Mouse (Mus musculus): Measurements from ENCODE around the gene Gm21985. TPM values are rescaled to one million over a fixed set of nuclear protein-coding genes. Genes with fewer than 3 reads are reported as not detected.
A peak's percentile ranks its signal among the peaks of the same experiment; 100 is the strongest.

Gene Gm21985
- polyA plus RNA-seq, 1 experiment from 2014 or later = not detected

GRCm38 (mm10) chr2:112360012-112360780, 94.1 kb downstream of the Gm21985 start:
- no peak overlapping the region for H3K27ac ChIP-seq
- DNase-seq (ENCODE audit: extremely low spot score, low spot score) = no peak
- H3K36me3 ChIP-seq (replicated peaks) = peaks cover 90% of the 10 kb centered on the region
- H3K4me1 ChIP-seq = no peaks in the 10 kb centered on the region
- H3K27me3 ChIP-seq (ENCODE audit: poor library complexity, severe bottlenecking) = no peaks in the 10 kb centered on the region
- no peaks in the 10 kb centered on the region for H3K9me3 ChIP-seq
- WGBS = 90% methylated on average over 12 of the region's 12 CpGs
- H3K4me3 ChIP-seq = no peak overlapping the region

- H3K36me3 ChIP-seq (replicated peaks) = peaks cover 95% of the 10 kb centered on the region
- no peak overlapping the region for H3K27ac ChIP-seq
- 89% methylated on average over 2 of the region's 2 CpGs for WGBS
- no peaks in the 10 kb centered on the region for H3K4me1 ChIP-seq
- no peak overlapping the region for H3K4me3 ChIP-seq
- no peaks in the 10 kb centered on the region for H3K27me3 ChIP-seq (ENCODE audit: poor library complexity, severe bottlenecking)
- H3K9me3 ChIP-seq = no peaks in the 10 kb centered on the region
- no peak for DNase-seq (ENCODE audit: extremely low spot score, low spot score)
Observed at GRCm38 (mm10) chr2:112360781-112361169, 94.7 kb downstream of the Gm21985 start.

- Histone ChIP-seq H3K27me3 (ENCODE audit: poor library complexity, severe bottlenecking) (no peaks in the 10 kb centered on the region), H3K9me3 (no peaks in the 10 kb centered on the region), H3K27ac (peak overlapping the region; percentile 88), H3K4me1 (peaks cover 19% of the 10 kb centered on the region), H3K36me3 (replicated peaks) (peaks cover 32% of the 10 kb centered on the region), H3K4me3 (peak overlapping the region; percentile 88)
- WGBS = 22% methylated on average over 15 of the region's 15 CpGs
- peak; percentile 17 for DNase-seq (ENCODE audit: extremely low spot score, low spot score)
Observed at GRCm38 (mm10) chr2:112367222-112367621, 101.1 kb downstream of the Gm21985 start.

- Histone ChIP-seq H3K27me3 (ENCODE audit: poor library complexity, severe bottlenecking) (no peaks in the 10 kb centered on the region), H3K27ac (peak within 1 kb of the TSS; percentile 88), H3K4me1 (peaks cover 19% of the 10 kb centered on the region), H3K4me3 (peak within 1 kb of the TSS; percentile 88), H3K9me3 (no peaks in the 10 kb centered on the region), H3K36me3 (replicated peaks) (peaks cover 26% of the 10 kb centered on the region)
- peak; percentile 92 for DNase-seq (ENCODE audit: extremely low spot score, low spot score)
- WGBS = 2% methylated on average over 46 of the region's 46 CpGs
Observed at GRCm38 (mm10) chr2:112367726-112368673, 101.9 kb downstream of the Gm21985 start, which contains the start of gene Emc4. Gene Emc4 (minus strand): TSS chr2:112368027.

- WGBS = 79% methylated on average over 5 of the region's 5 CpGs
- 0 out of 2 replicates have a peak, but pooled peaks cover 3% of the 10 kb centered on the region for H3K27me3 ChIP-seq (ENCODE audit: poor library complexity, severe bottlenecking)
- H3K9me3 ChIP-seq = no peaks in the 10 kb centered on the region
- no peak overlapping the region for H3K27ac ChIP-seq
- H3K4me1 ChIP-seq = peaks cover 19% of the 10 kb centered on the region
- no peak for DNase-seq (ENCODE audit: extremely low spot score, low spot score)
- H3K4me3 ChIP-seq = no peak overlapping the region
- H3K36me3 ChIP-seq (replicated peaks) = peaks cover 7% of the 10 kb centered on the region
Observed at GRCm38 (mm10) chr2:112369941-112370340, 103.8 kb downstream of the Gm21985 start.

- no peak overlapping the region for H3K27ac ChIP-seq
- WGBS = 78% methylated on average over 4 of the region's 4 CpGs
- H3K4me1 ChIP-seq = peaks cover 6% of the 10 kb centered on the region; the same call in 1 of the 2 replicates
- H3K36me3 ChIP-seq (replicated peaks) = no peaks in the 10 kb centered on the region
- H3K4me3 ChIP-seq = no peak overlapping the region
- H3K27me3 ChIP-seq (ENCODE audit: poor library complexity, severe bottlenecking) = 0 out of 2 replicates have a peak, but pooled peaks cover 3% of the 10 kb centered on the region
- DNase-seq (ENCODE audit: extremely low spot score, low spot score) = no peak
- H3K9me3 ChIP-seq = no peaks in the 10 kb centered on the region
Observed at GRCm38 (mm10) chr2:112373141-112373540, 107.0 kb downstream of the Gm21985 start.

- Histone ChIP-seq H3K27ac (no peak overlapping the region), H3K27me3 (ENCODE audit: poor library complexity, severe bottlenecking) (0 out of 2 replicates have a peak, but pooled peaks cover 3% of the 10 kb centered on the region), H3K36me3 (replicated peaks) (no peaks in the 10 kb centered on the region), H3K9me3 (no peaks in the 10 kb centered on the region), H3K4me3 (no peak overlapping the region), H3K4me1 (0 out of 2 replicates have a peak, but pooled peaks cover 3% of the 10 kb centered on the region)
- DNase-seq (ENCODE audit: extremely low spot score, low spot score) = no peak
- 74% methylated on average over 5 of the region's 5 CpGs for WGBS
Observed at GRCm38 (mm10) chr2:112374610-112375009, 108.5 kb downstream of the Gm21985 start.

GRCm38 (mm10) chr2:112378973-112379898, 113.1 kb downstream of the Gm21985 start, which contains the start of gene Katnbl1:
Gene Katnbl1 (plus strand): TSS chr2:112379211.
- H3K36me3 ChIP-seq (replicated peaks) = peaks cover 9% of the 10 kb centered on the region
- under 1% methylated on average over 72 of the region's 72 CpGs for WGBS
- H3K27me3 ChIP-seq (ENCODE audit: poor library complexity, severe bottlenecking) = 0 out of 2 replicates have a peak, but pooled peaks cover 3% of the 10 kb centered on the region
- peak within 1 kb of the TSS; percentile 94 for H3K4me3 ChIP-seq
- H3K27ac ChIP-seq = peak within 1 kb of the TSS; percentile 98
- no peaks in the 10 kb centered on the region for H3K9me3 ChIP-seq
- peak; percentile 89 for DNase-seq (ENCODE audit: extremely low spot score, low spot score)
- H3K4me1 ChIP-seq = peaks cover 15% of the 10 kb centered on the region

- peak overlapping the region; percentile 98 for H3K27ac ChIP-seq
- no peaks in the 10 kb centered on the region for H3K9me3 ChIP-seq
- 69% methylated on average over 8 of the region's 8 CpGs for WGBS
- H3K36me3 ChIP-seq (replicated peaks) = peaks cover 9% of the 10 kb centered on the region
- H3K27me3 ChIP-seq (ENCODE audit: poor library complexity, severe bottlenecking) = no peaks in the 10 kb centered on the region
- peak overlapping the region; percentile 94 for H3K4me3 ChIP-seq
- H3K4me1 ChIP-seq = peaks cover 15% of the 10 kb centered on the region
- DNase-seq (ENCODE audit: extremely low spot score, low spot score) = no peak
Observed at GRCm38 (mm10) chr2:112380131-112380530, 114.0 kb downstream of the Gm21985 start.

GRCm38 (mm10) chr2:112381219-112381618, 115.1 kb downstream of the Gm21985 start:
- H3K4me3 ChIP-seq = peak overlapping the region; percentile 94; the same call in 1 of the 2 replicates
- H3K27me3 ChIP-seq (ENCODE audit: poor library complexity, severe bottlenecking) = no peaks in the 10 kb centered on the region
- no peaks in the 10 kb centered on the region for H3K9me3 ChIP-seq
- 98% methylated on average over 1 of the region's 1 CpGs for WGBS
- H3K27ac ChIP-seq = no peak overlapping the region
- peaks cover 15% of the 10 kb centered on the region for H3K4me1 ChIP-seq
- peaks cover 9% of the 10 kb centered on the region for H3K36me3 ChIP-seq (replicated peaks)
- DNase-seq (ENCODE audit: extremely low spot score, low spot score) = no peak

GRCm38 (mm10) chr2:112390843-112391242, 124.7 kb downstream of the Gm21985 start:
- Histone ChIP-seq H3K36me3 (replicated peaks) (peaks cover 3% of the 10 kb centered on the region; the same call in 1 of the 2 replicates), H3K4me3 (no peak overlapping the region), H3K27me3 (ENCODE audit: poor library complexity, severe bottlenecking) (no peaks in the 10 kb centered on the region), H3K27ac (no peak overlapping the region), H3K4me1 (no peaks in the 10 kb centered on the region), H3K9me3 (no peaks in the 10 kb centered on the region)
- no peak for DNase-seq (ENCODE audit: extremely low spot score, low spot score)
- 92% methylated on average over 5 of the region's 5 CpGs for WGBS

Measured in forebrain, embryonic 10.5 days (tissue).